Mouse (Mus musculus): Measurements from ENCODE around the gene Prg2.

Gene Prg2

DNA sequence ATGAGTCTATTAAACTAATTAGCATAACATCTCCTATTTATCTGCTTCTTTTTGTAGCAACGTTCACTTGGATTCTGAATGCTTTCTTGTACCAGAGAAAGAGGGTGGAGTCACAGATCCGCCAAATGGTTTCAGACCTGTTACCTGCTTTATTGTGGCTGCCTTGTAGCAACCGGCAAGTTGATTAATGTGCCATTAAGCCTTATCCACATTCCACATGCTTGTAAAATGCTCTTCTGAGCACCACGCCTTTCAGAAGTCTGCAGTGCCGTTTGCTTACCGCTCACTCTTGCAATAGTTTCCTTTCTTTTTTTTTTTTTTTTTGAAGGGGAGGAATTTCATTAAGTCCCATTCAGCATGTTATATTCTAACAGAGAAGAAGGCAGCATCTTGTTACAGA is 49.6 kb downstream of the Prg2 start:
- DNase-seq (ENCODE audit: low spot score) = no peak

DNA sequence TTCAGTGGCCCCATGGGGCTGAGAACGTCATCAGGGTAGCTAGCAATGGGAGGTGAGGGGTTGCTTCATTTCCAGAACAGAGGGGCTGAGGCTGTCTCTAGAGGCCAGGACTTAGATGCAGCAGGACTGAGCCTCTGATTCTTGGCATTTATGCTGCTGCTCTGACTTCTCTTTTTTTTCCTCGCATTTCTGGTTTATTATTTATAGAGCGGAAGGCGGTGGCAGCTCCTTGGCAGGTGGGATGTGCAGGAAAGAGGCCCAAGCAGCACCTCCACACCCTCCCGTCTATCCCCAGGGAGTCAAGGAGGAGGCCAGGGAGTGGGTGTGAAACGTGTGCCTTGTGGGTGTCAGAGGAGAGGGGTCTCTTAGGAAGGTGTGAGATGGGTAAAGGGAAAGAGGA is 50.7 kb downstream of the Prg2 start:
- no peak for DNase-seq (ENCODE audit: low spot score)

DNA sequence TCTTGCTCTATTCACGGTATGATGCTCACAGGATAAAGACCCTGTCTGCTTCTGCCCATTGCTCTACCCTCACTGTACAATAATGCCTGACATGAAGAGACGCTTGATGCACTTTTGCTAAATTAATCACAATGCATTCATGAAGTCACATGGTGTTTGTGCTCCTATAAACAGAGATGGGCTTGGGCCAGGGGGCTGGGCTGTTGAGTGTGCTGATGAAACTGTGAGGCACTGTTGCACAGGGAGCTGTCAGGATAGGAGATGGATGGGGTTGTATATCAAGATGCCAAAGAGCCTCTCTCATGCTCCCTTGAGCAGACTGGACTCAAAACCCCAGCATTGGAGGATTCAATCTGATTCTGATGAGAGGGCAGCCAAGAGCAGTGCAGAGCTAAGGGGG is 52.9 kb downstream of the Prg2 start:
- DNase-seq (ENCODE audit: low spot score) = no peak

Measured in testis, postnatal 14 days (tissue).